8 mouse cellular contexts compared by ENCODE assay signal in genomic region chr15:97825071-97825940, GRCm38 (mm10). TPM values are rescaled to one million over a fixed set of nuclear protein-coding genes. Genes with fewer than 3 reads are reported as not detected.
DNase-seq lines count a peak whose midpoint lies in the region; ATAC-seq and TF ChIP-seq lines count a peak whose summit lies in the region.

No protein-coding gene starts in this region.

- no peaks in the 10 kb centered on the region for H3K9me3 ChIP-seq in E14TG2a.4 (ENCODE audit: low read length)

- no peaks in the 10 kb centered on the region for H3K36me3 ChIP-seq in E14TG2a.4 (ENCODE audit: insufficient read depth, low read length)

- peaks cover 84% of the 10 kb centered on the region for H3K27me3 ChIP-seq in E14TG2a.4 (ENCODE audit: insufficient read depth, low read length)

- peaks cover 65% of the 10 kb centered on the region for H3K4me1 ChIP-seq in E14TG2a.4 (replicated peaks; ENCODE audit: low read depth, low read length)

- no peak for TF ChIP-seq CTCF in E14TG2a.4 (conservative IDR thresholded peaks at IDR 0.05; ENCODE audit: low read length)

- peak; percentile 74 to 83 for DNase-seq in adrenal gland, postnatal 4 days (ENCODE audit: low spot score in 2 of 2)
- peak; percentile 85 for DNase-seq in layer of hippocampus, adult 9-11 months
- peak; percentile 95 for DNase-seq in lung, postnatal 10 days
- DNase-seq in ovary, postnatal 36 days (ENCODE audit: low spot score) = peak; percentile 81
- peak; percentile 95 for DNase-seq in thymus, postnatal 14 days

- H3K4me3 ChIP-seq in E14TG2a.4 (replicated peaks; ENCODE audit: low read length) = peak overlapping the region; percentile 62

- peak; percentile 65 for ATAC-seq in frontal cortex, adult (ENCODE audit: low TSS enrichment)
- peak; percentile 83 to 90 for ATAC-seq in hematopoietic stem cell, adult 5-6 weeks (replicated peaks in 1 of 2; ENCODE audit: insufficient read depth in 1 of 2, low FRiP score in 2 of 2, low TSS enrichment in 1 of 2, low read depth in 1 of 2, poor library complexity in 2 of 2, severe bottlenecking in 2 of 2)

RNA-seq across cellular contexts. Expression of gene Hdac7, which starts 19.0 kb away (rescaled TPM):
- 100 to 1,000 TPM; 116 to 120 TPM for total RNA-seq in adrenal gland, postnatal 4 days (2021)
- total RNA-seq in hematopoietic stem cell, adult 5-6 weeks (2017) = 15.4 and 18.9 TPM in 2 replicates

RNA-seq across cellular contexts. Expression of gene Slc48a1, which starts 47.0 kb away (rescaled TPM):
- total RNA-seq in adrenal gland, postnatal 4 days (2021) = 10 to 100 TPM; 83.0 to 91.7 TPM
- total RNA-seq in hematopoietic stem cell, adult 5-6 weeks (2017) = 61.1 and 68.9 TPM in 2 replicates

RNA-seq across cellular contexts. Expression of gene Rapgef3, which starts 57.5 kb away (rescaled TPM):
- 10 to 100 TPM; 19.2 to 27.9 TPM for total RNA-seq in adrenal gland, postnatal 4 days (2021)
- 5.5 and 18.2 TPM in 2 replicates for total RNA-seq in hematopoietic stem cell, adult 5-6 weeks (2017)

Comparison
In these comparisons a context has a peak if more than half of its experiments do, and no peak if none do; other contexts are left out.
1. Peak in every context shown above with its lines: DNase-seq, ATAC-seq and H3K4me3 ChIP-seq.